Mouse (Mus musculus): Measurements from ENCODE around the gene Nudt16l1. TPM values are rescaled to one million over a fixed set of nuclear protein-coding genes. Genes with fewer than 3 reads are reported as not detected.
A peak's percentile ranks its signal among the peaks of the same experiment; 100 is the strongest.

Gene Nudt16l1
- polyA plus RNA-seq, 1 experiment = 46.1 TPM

DNA sequence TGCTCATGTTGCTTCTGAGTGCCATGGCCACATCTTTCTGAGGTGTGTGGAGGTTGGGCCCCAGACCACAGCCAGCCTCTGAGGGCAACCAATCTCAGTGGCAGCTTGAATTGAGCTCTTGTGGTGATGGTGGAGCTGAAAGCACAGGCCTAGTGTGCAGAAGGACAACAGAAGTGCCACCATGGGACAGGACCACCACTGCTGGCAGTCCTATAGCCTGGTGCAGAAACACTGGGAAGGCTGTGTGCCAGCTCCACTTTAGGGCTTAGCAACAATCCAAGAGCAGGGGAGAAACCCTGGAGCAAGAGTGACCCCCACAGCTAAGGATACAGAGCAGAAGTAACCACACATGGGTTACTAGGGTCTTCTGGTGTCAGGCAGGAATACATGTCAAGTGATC lies 2.5 kb downstream of the Nudt16l1 start:
- peaks cover 7% of the 10 kb centered on the region for H3K79me2 ChIP-seq (ENCODE audit: control insufficient read depth, insufficient read depth)
- H3K4me2 ChIP-seq (ENCODE audit: low read depth) = no peak overlapping the region
- H3ac ChIP-seq (ENCODE audit: control insufficient read depth, insufficient read length) = no peak overlapping the region
- peaks cover 31% of the 10 kb centered on the region for H3K36me3 ChIP-seq (ENCODE audit: control insufficient read depth, insufficient read depth)
- no peaks in the 10 kb centered on the region for H3K27me3 ChIP-seq (ENCODE audit: control insufficient read depth, insufficient read depth, insufficient read length)
- TF ChIP-seq REST (IDR thresholded peaks at IDR 0.05; ENCODE audit: insufficient read depth, insufficient read length) = no peak
- no peak for TF ChIP-seq MYOD1 (IDR thresholded peaks at IDR 0.05; ENCODE audit: control insufficient read depth in 1 of 3, insufficient read length in 2 of 3, low read depth in 2 of 3)
- TF ChIP-seq POLR2A (IDR thresholded peaks at IDR 0.05; ENCODE audit: insufficient read length, low read depth) = no peak
- peak; percentile 61 for TF ChIP-seq POLR2AphosphoS2 (IDR thresholded peaks at IDR 0.05; ENCODE audit: insufficient read length, low read depth)
- no peak for TF ChIP-seq TCF3 (IDR thresholded peaks at IDR 0.05; ENCODE audit: insufficient read length, low read depth)
- no peak for TF ChIP-seq MAX (IDR thresholded peaks at IDR 0.05; ENCODE audit: low read depth)
- H3K4me3 ChIP-seq = no peak overlapping the region

DNA sequence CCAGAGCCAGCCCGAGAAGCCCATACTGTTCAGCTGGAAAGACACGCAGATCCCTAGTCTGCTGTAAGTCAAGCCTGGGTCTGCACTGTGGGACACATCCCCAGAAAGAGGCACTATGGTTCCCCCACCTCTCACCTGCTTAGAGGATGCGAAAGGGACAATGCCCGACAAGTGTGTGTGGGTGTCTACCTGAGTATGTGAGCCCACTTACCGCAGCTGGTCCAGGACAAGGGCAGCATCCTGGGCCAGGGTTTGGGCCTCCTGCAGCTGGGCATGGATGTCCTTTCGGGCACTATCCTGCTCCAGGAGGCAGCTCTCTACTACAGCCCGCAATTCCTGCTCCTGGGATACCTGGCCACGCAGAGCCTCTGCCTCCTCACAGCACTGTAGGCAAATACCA lies 4.3 kb downstream of the Nudt16l1 start:
- TF ChIP-seq POLR2AphosphoS2 (IDR thresholded peaks at IDR 0.05; ENCODE audit: insufficient read length, low read depth) (peak; percentile 57), MYOD1 (IDR thresholded peaks at IDR 0.05; ENCODE audit: control insufficient read depth in 1 of 3, insufficient read length in 2 of 3, low read depth in 2 of 3) (no peak)
- no peak overlapping the region for H3K4me2 ChIP-seq (ENCODE audit: low read depth)

DNA sequence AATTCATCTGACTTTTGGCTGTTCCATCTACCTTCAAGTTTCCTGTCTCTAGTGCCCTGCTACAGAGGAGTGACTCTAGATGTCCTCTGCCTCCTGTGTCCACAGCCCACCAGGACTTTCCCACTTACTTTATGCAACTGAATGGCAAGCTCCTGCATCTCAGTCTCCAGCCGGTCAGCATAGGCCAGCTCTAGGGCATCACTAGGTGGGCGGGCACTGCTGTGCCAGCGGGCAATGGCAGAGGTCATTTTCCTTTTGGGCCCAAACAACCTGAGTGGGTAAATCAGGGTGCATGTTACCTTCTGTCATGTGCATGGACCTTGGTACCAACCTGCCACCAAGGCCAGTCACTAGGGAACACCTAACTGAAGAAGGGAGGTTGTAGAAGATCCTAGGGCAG lies 4.9 kb downstream of the Nudt16l1 start:
- no peaks in the 10 kb centered on the region for H3K27me3 ChIP-seq (ENCODE audit: control insufficient read depth, insufficient read depth, insufficient read length)
- TF ChIP-seq MAX (IDR thresholded peaks at IDR 0.05; ENCODE audit: low read depth) (no peak), POLR2A (IDR thresholded peaks at IDR 0.05; ENCODE audit: insufficient read length, low read depth) (no peak), REST (IDR thresholded peaks at IDR 0.05; ENCODE audit: insufficient read depth, insufficient read length) (no peak), TCF12 (IDR thresholded peaks at IDR 0.05; ENCODE audit: insufficient read depth, poor library complexity, severe bottlenecking) (no peak), E2F4 (IDR thresholded peaks at IDR 0.05; ENCODE audit: insufficient read depth) (no peak), POLR2AphosphoS2 (IDR thresholded peaks at IDR 0.05; ENCODE audit: insufficient read length, low read depth) (no peak)
- no peak overlapping the region for H3K4me3 ChIP-seq
- no peak overlapping the region for H3K4me2 ChIP-seq (ENCODE audit: low read depth)
- H3ac ChIP-seq (ENCODE audit: control insufficient read depth, insufficient read length) = no peak overlapping the region
- peaks cover 7% of the 10 kb centered on the region for H3K79me2 ChIP-seq (ENCODE audit: control insufficient read depth, insufficient read depth)
- H3K36me3 ChIP-seq (ENCODE audit: control insufficient read depth, insufficient read depth) = peaks cover 31% of the 10 kb centered on the region

More for the DNA sequence above, 4.3 kb downstream of the Nudt16l1 start:
- H3K27me3 ChIP-seq (ENCODE audit: control insufficient read depth, insufficient read depth, insufficient read length) = no peaks in the 10 kb centered on the region
- peaks cover 7% of the 10 kb centered on the region for H3K79me2 ChIP-seq (ENCODE audit: control insufficient read depth, insufficient read depth)
- no peak overlapping the region for H3K4me3 ChIP-seq
- H3ac ChIP-seq (ENCODE audit: control insufficient read depth, insufficient read length) = no peak overlapping the region
- H3K36me3 ChIP-seq (ENCODE audit: control insufficient read depth, insufficient read depth) = peaks cover 31% of the 10 kb centered on the region

GRCm38 (mm10) chr16:4945415-4945814 lies 6.9 kb downstream of the Nudt16l1 start:
- no peak overlapping the region for H3K4me3 ChIP-seq
- H3K36me3 ChIP-seq (ENCODE audit: control insufficient read depth, insufficient read depth) = peaks cover 38% of the 10 kb centered on the region
- H3K27me3 ChIP-seq (ENCODE audit: control insufficient read depth, insufficient read depth, insufficient read length) = no peaks in the 10 kb centered on the region
- H3ac ChIP-seq (ENCODE audit: control insufficient read depth, insufficient read length) = no peak overlapping the region
- no peak for TF ChIP-seq MAX (IDR thresholded peaks at IDR 0.05; ENCODE audit: low read depth)
- no peak for TF ChIP-seq POLR2AphosphoS2 (IDR thresholded peaks at IDR 0.05; ENCODE audit: insufficient read length, low read depth)
- TF ChIP-seq TCF3 (IDR thresholded peaks at IDR 0.05; ENCODE audit: insufficient read length, low read depth) = no peak
- TF ChIP-seq REST (IDR thresholded peaks at IDR 0.05; ENCODE audit: insufficient read depth, insufficient read length) = no peak
- no peak for TF ChIP-seq MYOG (IDR thresholded peaks at IDR 0.05; ENCODE audit: control insufficient read depth in 1 of 3, insufficient read depth in 1 of 3, insufficient read length in 2 of 3, low read depth in 2 of 3)
- no peak for TF ChIP-seq POLR2A (IDR thresholded peaks at IDR 0.05; ENCODE audit: insufficient read length, low read depth)
- no peak for TF ChIP-seq SRF (IDR thresholded peaks at IDR 0.05; ENCODE audit: control insufficient read depth, insufficient read length, low read depth)
- no peak for TF ChIP-seq MYOD1 (IDR thresholded peaks at IDR 0.05; ENCODE audit: control insufficient read depth in 1 of 3, insufficient read length in 2 of 3, low read depth in 2 of 3)
- TF ChIP-seq CEBPB (IDR thresholded peaks at IDR 0.05; ENCODE audit: insufficient read depth, poor library complexity, severe bottlenecking) = no peak
- no peak for TF ChIP-seq USF1 (IDR thresholded peaks at IDR 0.05; ENCODE audit: low read depth)
- H3K4me2 ChIP-seq (ENCODE audit: low read depth) = no peak overlapping the region
- no peaks in the 10 kb centered on the region for H3K79me2 ChIP-seq (ENCODE audit: control insufficient read depth, insufficient read depth)

DNA sequence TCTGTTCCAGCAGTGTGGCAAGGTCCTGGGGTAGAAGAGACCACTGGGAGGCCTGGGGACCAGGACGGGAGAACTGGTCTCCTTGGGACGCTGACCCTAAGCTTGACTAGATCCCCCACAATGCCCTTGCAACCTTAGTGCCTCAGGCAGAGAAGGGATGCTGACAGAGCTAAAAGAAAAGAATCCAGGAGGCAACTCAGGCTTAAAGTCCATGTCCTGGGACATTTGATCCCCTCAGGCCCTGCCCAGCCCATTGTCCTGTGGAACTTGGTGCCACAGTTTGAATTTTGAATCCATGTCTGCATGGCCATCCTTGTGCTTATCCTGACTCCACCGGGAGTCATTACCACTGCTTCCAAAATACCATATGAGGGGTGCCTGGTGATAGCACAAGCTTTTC lies 7.6 kb downstream of the Nudt16l1 start:
- H3K4me2 ChIP-seq (ENCODE audit: low read depth) = no peak overlapping the region
- no peak overlapping the region for H3K4me3 ChIP-seq
- no peak overlapping the region for H3ac ChIP-seq (ENCODE audit: control insufficient read depth, insufficient read length)
- TF ChIP-seq MYOD1 (IDR thresholded peaks at IDR 0.05; ENCODE audit: control insufficient read depth in 1 of 3, insufficient read length in 2 of 3, low read depth in 2 of 3) = no peak
- no peak for TF ChIP-seq TCF3 (IDR thresholded peaks at IDR 0.05; ENCODE audit: insufficient read length, low read depth)
- TF ChIP-seq E2F4 (IDR thresholded peaks at IDR 0.05; ENCODE audit: insufficient read depth) = no peak
- TF ChIP-seq USF1 (IDR thresholded peaks at IDR 0.05; ENCODE audit: low read depth) = no peak
- peaks cover 33% of the 10 kb centered on the region for H3K36me3 ChIP-seq (ENCODE audit: control insufficient read depth, insufficient read depth)
- no peaks in the 10 kb centered on the region for H3K27me3 ChIP-seq (ENCODE audit: control insufficient read depth, insufficient read depth, insufficient read length)
- no peaks in the 10 kb centered on the region for H3K79me2 ChIP-seq (ENCODE audit: control insufficient read depth, insufficient read depth)

- no peak for TF ChIP-seq USF1 (IDR thresholded peaks at IDR 0.05; ENCODE audit: low read depth)
- TF ChIP-seq TCF3 (IDR thresholded peaks at IDR 0.05; ENCODE audit: insufficient read length, low read depth) = no peak
- no peak for TF ChIP-seq CEBPB (IDR thresholded peaks at IDR 0.05; ENCODE audit: insufficient read depth, poor library complexity, severe bottlenecking)
- TF ChIP-seq MYOD1 (IDR thresholded peaks at IDR 0.05; ENCODE audit: control insufficient read depth in 1 of 3, insufficient read length in 2 of 3, low read depth in 2 of 3) = no peak
- no peak for TF ChIP-seq POLR2AphosphoS2 (IDR thresholded peaks at IDR 0.05; ENCODE audit: insufficient read length, low read depth)
- TF ChIP-seq POLR2A (IDR thresholded peaks at IDR 0.05; ENCODE audit: insufficient read length, low read depth) = no peak
- TF ChIP-seq MAX (IDR thresholded peaks at IDR 0.05; ENCODE audit: low read depth) = no peak
- no peak for TF ChIP-seq TCF12 (IDR thresholded peaks at IDR 0.05; ENCODE audit: insufficient read depth, poor library complexity, severe bottlenecking)
- no peak for TF ChIP-seq MYOG (IDR thresholded peaks at IDR 0.05; ENCODE audit: control insufficient read depth in 1 of 3, insufficient read depth in 1 of 3, insufficient read length in 2 of 3, low read depth in 2 of 3)
- no peak for TF ChIP-seq REST (IDR thresholded peaks at IDR 0.05; ENCODE audit: insufficient read depth, insufficient read length)
- TF ChIP-seq E2F4 (IDR thresholded peaks at IDR 0.05; ENCODE audit: insufficient read depth) = no peak
- TF ChIP-seq SRF (IDR thresholded peaks at IDR 0.05; ENCODE audit: control insufficient read depth, insufficient read length, low read depth) = no peak
- H3K79me2 ChIP-seq (ENCODE audit: control insufficient read depth, insufficient read depth) = no peaks in the 10 kb centered on the region
- no peak overlapping the region for H3K4me3 ChIP-seq
- peaks cover 26% of the 10 kb centered on the region for H3K36me3 ChIP-seq (ENCODE audit: control insufficient read depth, insufficient read depth)
- no peak overlapping the region for H3K4me2 ChIP-seq (ENCODE audit: low read depth)
- H3ac ChIP-seq (ENCODE audit: control insufficient read depth, insufficient read length) = no peak overlapping the region
- H3K27me3 ChIP-seq (ENCODE audit: control insufficient read depth, insufficient read depth, insufficient read length) = no peaks in the 10 kb centered on the region
Observed at GRCm38 (mm10) chr16:4947378-4947777, 8.8 kb downstream of the Nudt16l1 start.

All from myocyte (in vitro differentiated cells).